Mouse (Mus musculus) embryonic fibroblast, embryonic 13.5 days (primary cell): ENCODE measurements around the gene Itgb2. TPM values are rescaled to one million over a fixed set of nuclear protein-coding genes. Genes with fewer than 3 reads are reported as not detected.
A peak's percentile ranks its signal among the peaks of the same experiment; 100 is the strongest.

ENCODE experiments used
- H3K27ac ChIP-seq: 2 replicates; pipeline ENCODE4 v1.5.1; 2012; ENCODE audit warnings: low read length, control low read depth, inconsistent platforms; ENCODE audit not compliant: insufficient read depth
- H3K4me1 ChIP-seq: 2 replicates; pipeline ENCODE4 v1.6.1; 2011; ENCODE audit warnings: low read length; ENCODE audit not compliant: control insufficient read depth, insufficient read depth
- H3K4me3 ChIP-seq: 2 replicates; pipeline ENCODE4 v1.5.1; 2011; ENCODE audit warnings: mild to moderate bottlenecking, control low read depth, low read length; ENCODE audit not compliant: insufficient read depth
- CTCF ChIP-seq: IDR thresholded peaks from 2 replicates; pipeline ENCODE4 v1.5.1; 2011; ENCODE audit warnings: mild to moderate bottlenecking, control low read depth, low read length, moderate library complexity, borderline replicate concordance; ENCODE audit not compliant: insufficient read depth
- POLR2A ChIP-seq: IDR thresholded peaks from 2 replicates; pipeline ENCODE4 v1.6.1; 2011; ENCODE audit warnings: low read depth, mild to moderate bottlenecking, control low read depth, low read length, moderate library complexity
- polyA plus RNA-seq: library from polyadenylated mRNA; stranded (reverse); fragments of >200 nt; gene quantifications from 2 replicates; pipeline ENCODE4 v1.2.4, GENCODE M21; 2011; ENCODE audit warnings: low read depth; ENCODE audit not compliant: missing spikeins, insufficient read length

Gene Itgb2
- polyA plus RNA-seq, 1 experiment, result 1.4 TPM

DNA sequence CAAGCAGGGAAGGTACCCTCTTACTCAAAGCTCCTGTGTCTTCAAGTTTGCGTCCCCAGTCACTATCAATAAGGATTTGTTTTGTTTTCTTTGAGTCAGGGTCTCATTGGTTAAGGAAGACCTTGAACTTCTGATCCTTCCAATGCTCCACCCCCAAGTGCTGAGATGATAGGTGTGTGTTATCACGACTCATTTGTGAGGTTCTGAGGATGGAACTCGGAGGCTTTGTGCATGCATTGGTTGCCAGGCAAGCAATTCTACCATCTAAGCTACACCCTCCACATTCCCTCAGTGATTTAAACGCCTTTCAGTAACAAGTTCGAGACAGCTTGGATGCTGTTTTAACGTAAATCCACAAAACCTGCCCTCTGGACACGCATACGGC lies 51.0 kb downstream of the Itgb2 start:
- TF ChIP-seq POLR2A, result no peak
- no peak for TF ChIP-seq CTCF
- Histone ChIP-seq H3K4me1 (peaks cover 12% of the 10 kb centered on the region), H3K27ac (peak overlapping the region; percentile 9), H3K4me3 (peak overlapping the region; percentile 32)

GRCm38 (mm10) chr10:77581408-77582284 lies 51.6 kb downstream of the Itgb2 start, which contains the start of gene Pttg1ip:
Gene Pttg1ip (plus strand): TSS chr10:77581720.
- TF ChIP-seq CTCF (no peak), POLR2A (peak; percentile 94)
- Histone ChIP-seq H3K4me3 (peak within 1 kb of the TSS; percentile 88), H3K4me1 (peaks cover 12% of the 10 kb centered on the region), H3K27ac (peak within 1 kb of the TSS; percentile 80)

GRCm38 (mm10) chr10:77582285-77582618 lies 52.2 kb downstream of the Itgb2 start:
- TF ChIP-seq CTCF, result no peak
- TF ChIP-seq POLR2A, result no peak
- Histone ChIP-seq H3K27ac (peak overlapping the region; percentile 80), H3K4me1 (peaks cover 12% of the 10 kb centered on the region)

GRCm38 (mm10) chr10:77583795-77584422 lies 53.9 kb downstream of the Itgb2 start:
- TF ChIP-seq POLR2A, result no peak
- no peak for TF ChIP-seq CTCF
- no peak overlapping the region for H3K4me3 ChIP-seq
- H3K27ac ChIP-seq, result peak overlapping the region; percentile 28; the same call in 1 of the 2 replicates
- H3K4me1 ChIP-seq, result peaks cover 12% of the 10 kb centered on the region

More at GRCm38 (mm10) chr10:77582285-77582618, 52.2 kb downstream of the Itgb2 start:
- peak overlapping the region; percentile 88 for H3K4me3 ChIP-seq

- Histone ChIP-seq H3K4me1 (peaks cover 12% of the 10 kb centered on the region), H3K27ac (no peak overlapping the region), H3K4me3 (no peak overlapping the region)
- TF ChIP-seq POLR2A (no peak), CTCF (no peak)
These were observed 56.6 kb downstream of the Itgb2 start for GRCm38 (mm10) chr10:77586637-77587036.

- no peak overlapping the region for H3K4me3 ChIP-seq
- TF ChIP-seq POLR2A, result no peak
- no peak for TF ChIP-seq CTCF
- H3K27ac ChIP-seq, result no peak overlapping the region
- peaks cover 12% of the 10 kb centered on the region for H3K4me1 ChIP-seq
These were observed 57.2 kb downstream of the Itgb2 start for GRCm38 (mm10) chr10:77587091-77587775.

- TF ChIP-seq POLR2A (no peak), CTCF (no peak)
- Histone ChIP-seq H3K4me1 (peaks cover 10% of the 10 kb centered on the region), H3K27ac (no peak overlapping the region), H3K4me3 (no peak overlapping the region)
These were observed 58.0 kb downstream of the Itgb2 start for GRCm38 (mm10) chr10:77588036-77588435.

DNA sequence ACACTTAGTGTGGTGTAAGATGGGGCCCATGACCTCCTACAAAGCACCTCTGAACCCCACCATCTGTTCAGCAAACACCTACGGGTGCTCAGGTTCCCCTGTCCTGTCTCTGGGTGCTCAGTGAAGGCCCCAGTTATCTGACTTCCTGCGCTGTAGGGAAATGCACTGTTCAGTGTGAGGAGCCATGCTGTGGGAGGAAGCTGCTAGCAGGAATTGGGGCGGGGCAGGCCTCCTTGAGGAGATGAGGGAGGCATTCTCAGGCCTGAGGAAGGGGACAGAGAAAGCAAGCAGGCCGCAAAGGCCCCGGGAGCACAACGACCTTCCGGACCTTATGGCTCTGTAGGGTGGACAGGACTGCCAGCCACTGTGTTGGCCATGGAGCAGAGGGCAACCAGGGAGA lies 59.1 kb downstream of the Itgb2 start:
- H3K27ac ChIP-seq, result no peak overlapping the region
- 0 out of 2 replicates have a peak, but pooled peaks cover under 1% of the 10 kb centered on the region for H3K4me1 ChIP-seq
- H3K4me3 ChIP-seq, result no peak overlapping the region
- no peak for TF ChIP-seq CTCF
- no peak for TF ChIP-seq POLR2A

- Histone ChIP-seq H3K4me1 (no peaks in the 10 kb centered on the region), H3K4me3 (no peak overlapping the region), H3K27ac (no peak overlapping the region)
- TF ChIP-seq CTCF (no peak), POLR2A (no peak)
These were observed 59.7 kb downstream of the Itgb2 start for GRCm38 (mm10) chr10:77589749-77590148.

DNA sequence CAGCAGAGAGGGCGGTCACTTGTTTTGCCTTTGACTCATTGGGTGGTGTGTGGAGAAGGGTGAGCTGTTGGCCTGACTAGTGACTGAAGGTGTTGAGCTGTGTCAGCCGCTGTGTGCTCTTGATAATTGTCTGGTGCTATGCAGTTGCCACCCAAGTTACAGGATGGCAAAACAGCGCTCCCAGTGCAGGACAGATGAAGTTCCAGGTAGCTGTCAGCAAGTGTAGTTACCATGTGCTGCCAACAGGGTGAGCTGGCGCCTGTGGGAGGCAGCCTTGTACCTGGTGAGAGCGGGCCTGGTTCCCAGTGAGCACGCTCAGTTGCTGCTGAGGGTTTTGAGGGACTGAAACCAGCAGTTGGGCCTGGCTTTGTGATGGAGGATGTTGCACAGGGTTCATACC lies 60.8 kb downstream of the Itgb2 start:
- no peak overlapping the region for H3K27ac ChIP-seq
- H3K4me3 ChIP-seq, result no peak overlapping the region
- no peak for TF ChIP-seq POLR2A
- TF ChIP-seq CTCF, result peak; percentile 72
- H3K4me1 ChIP-seq, result no peaks in the 10 kb centered on the region
